Mouse (Mus musculus): ENCODE measurements around the gene Pask. TPM values are rescaled to one million over a fixed set of nuclear protein-coding genes. Genes with fewer than 3 reads are reported as not detected.

Pask gene
- polyA plus RNA-seq, 1 experiment from 2014 or later = 10.6 TPM

GRCm38 (mm10) chr1:93275561-93275960 is 67.7 kb downstream of the Pask start:
- Histone ChIP-seq H3K4me2 (replicated peaks) (no peak overlapping the region), H3K4me3 (replicated peaks) (no peak overlapping the region), H3K9me3 (no peaks in the 10 kb centered on the region), H3K36me3 (no peaks in the 10 kb centered on the region), H3K27ac (no peak overlapping the region), H3K4me1 (replicated peaks) (no peaks in the 10 kb centered on the region), H3K27me3 (replicated peaks) (no peaks in the 10 kb centered on the region), H3K9ac (no peak overlapping the region)
- WGBS = 61% methylated on average over 6 of the region's 6 CpGs
- ATAC-seq = peak; percentile 34; the same call in 1 of the 2 replicates

- 2% methylated on average over 16 of the region's 16 CpGs for WGBS
Measured at GRCm38 (mm10) chr1:93272409-93272821, 70.9 kb downstream of the Pask start.

GRCm38 (mm10) chr1:93271751-93272150 is 71.5 kb downstream of the Pask start:
- Histone ChIP-seq H3K4me3 (replicated peaks) (no peak overlapping the region), H3K36me3 (no peaks in the 10 kb centered on the region), H3K4me1 (replicated peaks) (no peaks in the 10 kb centered on the region), H3K9ac (no peak overlapping the region), H3K27me3 (replicated peaks) (no peaks in the 10 kb centered on the region), H3K4me2 (replicated peaks) (no peak overlapping the region), H3K27ac (no peak overlapping the region), H3K9me3 (no peaks in the 10 kb centered on the region)
- 64% methylated on average over 6 of the region's 6 CpGs for WGBS
- ATAC-seq = 0 out of 2 replicates have a peak, but pooled peaks have one; percentile 28

More at GRCm38 (mm10) chr1:93272409-93272821, 70.9 kb downstream of the Pask start:
- H3K4me1 ChIP-seq (replicated peaks) = no peaks in the 10 kb centered on the region
- H3K9me3 ChIP-seq = no peaks in the 10 kb centered on the region
- no peak overlapping the region for H3K9ac ChIP-seq
- no peaks in the 10 kb centered on the region for H3K36me3 ChIP-seq
- no peak overlapping the region for H3K4me3 ChIP-seq (replicated peaks)
- no peaks in the 10 kb centered on the region for H3K27me3 ChIP-seq (replicated peaks)
- no peak overlapping the region for H3K4me2 ChIP-seq (replicated peaks)
- peak; percentile 66; the same call in 1 of the 2 replicates for ATAC-seq
- no peak overlapping the region for H3K27ac ChIP-seq

- no peaks in the 10 kb centered on the region for H3K36me3 ChIP-seq
- no peak overlapping the region for H3K9ac ChIP-seq
- H3K4me3 ChIP-seq (replicated peaks) = no peak overlapping the region
- WGBS = 69% methylated on average over 3 of the region's 3 CpGs
- H3K4me2 ChIP-seq (replicated peaks) = no peak overlapping the region
- H3K4me1 ChIP-seq (replicated peaks) = no peaks in the 10 kb centered on the region
- no peak for ATAC-seq
- no peaks in the 10 kb centered on the region for H3K27me3 ChIP-seq (replicated peaks)
- H3K27ac ChIP-seq = no peak overlapping the region
- H3K9me3 ChIP-seq = no peaks in the 10 kb centered on the region
Measured at GRCm38 (mm10) chr1:93270516-93271240, 72.6 kb downstream of the Pask start.

- no peaks in the 10 kb centered on the region for H3K27me3 ChIP-seq (replicated peaks)
- 78% methylated on average over 2 of the region's 2 CpGs for WGBS
- H3K4me1 ChIP-seq (replicated peaks) = no peaks in the 10 kb centered on the region
- H3K9ac ChIP-seq = no peak overlapping the region
- H3K27ac ChIP-seq = no peak overlapping the region
- H3K4me3 ChIP-seq (replicated peaks) = no peak overlapping the region
- H3K4me2 ChIP-seq (replicated peaks) = no peak overlapping the region
- no peak for ATAC-seq
- no peaks in the 10 kb centered on the region for H3K9me3 ChIP-seq
- H3K36me3 ChIP-seq = no peaks in the 10 kb centered on the region
Measured at GRCm38 (mm10) chr1:93268246-93268645, 75.0 kb downstream of the Pask start.

- no peaks in the 10 kb centered on the region for H3K4me1 ChIP-seq (replicated peaks)
- no peak overlapping the region for H3K9ac ChIP-seq
- no peaks in the 10 kb centered on the region for H3K27me3 ChIP-seq (replicated peaks)
- H3K36me3 ChIP-seq = no peaks in the 10 kb centered on the region
- H3K27ac ChIP-seq = no peak overlapping the region
- H3K4me2 ChIP-seq (replicated peaks) = no peak overlapping the region
- WGBS = 43% methylated on average over 3 of the region's 3 CpGs
- no peak overlapping the region for H3K4me3 ChIP-seq (replicated peaks)
- no peak for ATAC-seq
- H3K9me3 ChIP-seq = no peaks in the 10 kb centered on the region
Measured at GRCm38 (mm10) chr1:93267207-93267606, 76.1 kb downstream of the Pask start.

Other genes with a start within 250 kb of the Pask start
- gene Kif1a, start 241.5 kb downstream of the Pask start, polyA plus RNA-seq (2015; fragmentation: Nextera tagmentation; extraction: Ambion mirVana) = 18.3 and 21.4 TPM in 2 replicates
- 0.59 and 0.62 TPM in 2 replicates for gene Agxt, start 208.2 kb downstream of the Pask start, polyA plus RNA-seq (2015; fragmentation: Nextera tagmentation; extraction: Ambion mirVana)
- 8.7 and 10.4 TPM in 2 replicates for gene 2310007B03Rik, start 182.5 kb downstream of the Pask start, polyA plus RNA-seq (2015; fragmentation: Nextera tagmentation; extraction: Ambion mirVana)
- 0.04 and 0.13 TPM in 2 replicates for gene Crocc2, start 174.8 kb downstream of the Pask start, polyA plus RNA-seq (2015; fragmentation: Nextera tagmentation; extraction: Ambion mirVana)
- gene Sned1, start 107.6 kb downstream of the Pask start, polyA plus RNA-seq (2015; fragmentation: Nextera tagmentation; extraction: Ambion mirVana) = 2.8 and 4.4 TPM in 2 replicates
- gene Mterf4, start 37.6 kb downstream of the Pask start, polyA plus RNA-seq (2015; fragmentation: Nextera tagmentation; extraction: Ambion mirVana) = 25.7 and 27.0 TPM in 2 replicates
- gene Ppp1r7, start 628 bp downstream of the Pask start, polyA plus RNA-seq (2015; fragmentation: Nextera tagmentation; extraction: Ambion mirVana) = 53.0 and 79.4 TPM in 2 replicates
- 1.8 and 2.0 TPM in 2 replicates for gene Ano7, start 30.4 kb upstream of the Pask start, polyA plus RNA-seq (2015; fragmentation: Nextera tagmentation; extraction: Ambion mirVana)
- gene Hdlbp, start 135.3 kb upstream of the Pask start, polyA plus RNA-seq (2015; fragmentation: Nextera tagmentation; extraction: Ambion mirVana) = 175 and 185 TPM in 2 replicates
- gene Farp2, start 168.6 kb upstream of the Pask start, polyA plus RNA-seq (2015; fragmentation: Nextera tagmentation; extraction: Ambion mirVana) = 6.1 and 6.8 TPM in 2 replicates